Mouse (Mus musculus) yolk sac, embryonic 10.5 days (tissue): ENCODE measurements around the gene Mctp2.

Experiments
- DNase-seq: peaks from one replicate; pipeline ENCODE4 v3.0.0-alpha.2; 2017; ENCODE audit warnings: low spot score

Mctp2 gene

DNA sequence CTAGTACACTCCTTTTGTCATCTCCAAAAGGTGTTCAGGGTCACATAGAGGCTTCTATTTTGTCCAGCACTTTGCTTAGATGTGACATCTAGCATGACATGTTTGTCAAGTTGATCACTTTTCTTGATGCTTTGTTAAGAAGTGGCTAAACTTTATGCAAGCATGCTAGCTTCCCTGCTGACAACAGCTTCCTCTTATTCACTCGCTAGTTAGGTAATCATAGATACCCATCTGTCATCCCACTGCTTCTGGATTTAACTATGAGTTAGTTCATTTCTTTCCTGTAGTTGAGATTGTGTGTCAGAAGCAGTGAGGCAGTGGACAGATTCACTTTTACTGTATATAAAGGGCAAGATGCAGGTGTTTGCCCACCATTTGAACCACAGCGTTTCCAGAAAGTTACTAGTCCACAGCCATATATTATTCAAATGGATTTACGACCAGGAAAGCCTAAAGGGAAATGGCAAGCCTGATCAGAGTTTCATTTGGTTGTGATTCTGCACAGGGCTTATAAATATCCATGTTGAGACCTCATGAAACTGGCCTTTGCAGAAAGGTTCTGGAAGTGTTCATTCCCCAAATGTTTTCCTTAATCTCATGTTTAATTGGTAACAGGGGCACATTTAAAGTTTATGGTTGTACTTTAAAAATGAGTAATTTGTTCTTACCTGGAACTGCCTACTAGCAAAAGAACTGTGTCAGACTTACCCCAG lies 216.8 kb downstream of the Mctp2 start:
- no peak for DNase-seq

DNA sequence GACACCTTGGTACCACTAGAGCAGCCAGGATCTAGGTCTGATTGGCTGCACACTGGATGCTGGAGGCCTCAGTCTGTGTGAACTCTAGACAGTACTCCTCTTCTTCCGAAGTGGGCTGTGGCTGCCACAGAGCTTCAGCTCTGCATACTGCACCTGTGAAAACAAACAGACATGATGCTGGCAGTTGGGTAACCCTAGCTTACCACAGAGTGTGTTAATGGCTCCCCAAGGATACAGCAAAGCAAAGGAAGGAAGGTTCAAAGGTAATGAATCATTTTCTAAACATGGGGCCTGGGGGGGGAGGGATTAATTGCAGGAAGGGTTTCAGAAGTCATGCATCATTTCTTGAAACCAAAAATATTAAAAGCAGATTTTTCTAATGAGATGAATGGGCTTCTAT lies 225.7 kb downstream of the Mctp2 start:
- DNase-seq, result no peak

DNA sequence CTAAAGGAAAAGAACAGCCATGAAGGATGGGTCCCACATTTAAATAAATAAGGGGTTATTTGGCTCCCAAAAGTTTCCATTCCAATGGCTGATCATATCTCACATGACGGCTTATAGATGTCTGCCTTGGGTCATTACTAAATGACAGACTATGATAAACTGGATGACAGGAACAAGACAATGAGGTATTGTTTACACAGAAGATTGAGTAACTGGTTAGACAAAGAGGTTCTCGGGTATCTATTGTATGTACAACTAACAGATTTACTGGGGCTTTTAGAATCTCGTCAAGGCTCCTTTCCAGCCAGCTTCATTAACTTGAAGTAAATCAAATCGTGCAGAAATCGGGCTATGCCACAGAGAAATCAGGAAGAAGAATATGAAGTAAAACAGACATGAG lies 227.5 kb downstream of the Mctp2 start:
- no peak for DNase-seq

DNA sequence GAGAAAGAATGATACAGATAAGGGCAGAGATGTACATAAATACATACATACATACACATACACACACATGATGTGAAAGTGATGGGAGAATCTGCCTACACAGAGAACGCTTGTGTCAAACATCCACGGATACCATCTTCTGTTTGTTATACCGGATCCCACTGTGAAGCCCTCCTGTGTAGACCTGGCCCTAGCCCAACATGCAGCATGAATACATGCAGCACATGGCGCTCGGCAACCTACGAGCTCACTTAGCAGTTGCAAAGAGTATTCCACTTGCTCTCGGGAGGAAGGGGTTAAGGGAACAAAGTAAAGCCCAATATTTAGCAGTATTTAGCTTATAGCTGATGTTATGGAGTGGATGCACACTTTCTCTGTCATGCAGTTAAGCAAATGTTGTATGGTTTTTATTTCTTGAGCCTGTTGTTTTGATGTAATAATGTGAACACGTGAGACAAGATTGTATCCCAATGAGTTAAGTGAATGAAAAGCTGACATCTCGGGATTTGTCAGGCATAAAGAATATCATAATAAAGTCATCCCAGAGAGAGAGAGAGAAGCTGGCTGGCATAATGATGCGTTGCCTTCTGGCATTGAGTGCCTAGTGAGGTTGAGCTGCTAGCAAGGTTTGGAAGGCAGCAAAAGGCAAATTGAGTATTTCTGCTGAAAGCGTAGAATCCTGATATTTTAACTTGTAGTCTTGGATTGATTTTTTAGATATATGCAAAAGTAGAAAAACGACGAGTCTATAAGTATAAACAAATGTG lies 234.8 kb downstream of the Mctp2 start:
- DNase-seq, result no peak

DNA sequence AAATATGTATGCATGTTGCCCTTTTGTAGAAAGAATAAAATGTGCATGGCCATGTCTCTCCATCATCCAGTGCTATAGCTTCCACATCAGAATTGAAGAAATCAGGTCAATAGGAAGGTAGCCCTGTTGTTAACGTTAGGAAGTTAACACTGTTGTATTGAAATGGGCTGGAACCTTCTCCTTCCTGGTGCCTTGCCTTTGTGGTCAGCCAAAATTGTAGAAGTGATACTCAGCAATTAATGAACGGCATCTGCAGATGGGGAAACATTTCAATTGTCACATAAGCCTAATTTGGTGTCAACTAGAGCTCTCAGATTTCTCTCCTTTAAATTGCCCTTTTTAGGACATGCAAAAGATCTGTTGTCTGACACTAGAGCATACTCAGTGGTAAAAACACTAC lies 238.0 kb downstream of the Mctp2 start:
- DNase-seq, result no peak

DNA sequence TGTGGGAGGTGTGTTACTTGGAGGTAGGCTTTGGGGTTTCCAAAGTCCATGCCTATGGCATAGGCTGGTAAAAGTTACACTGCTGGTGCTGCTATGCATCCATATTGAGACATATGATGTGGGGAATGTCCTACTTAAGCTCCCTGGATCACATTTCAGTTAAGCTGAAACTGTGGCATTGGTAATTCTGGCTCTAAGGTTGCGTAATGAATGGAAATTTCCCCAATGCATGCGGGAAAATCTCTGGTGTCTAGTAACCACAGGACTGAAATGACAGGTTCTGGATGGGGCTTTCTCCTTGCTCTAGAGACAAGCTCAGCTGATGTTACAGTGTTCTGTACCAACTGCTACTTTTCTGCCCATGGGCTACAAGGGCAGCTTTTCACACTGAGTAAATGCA lies 240.1 kb downstream of the Mctp2 start:
- no peak for DNase-seq

DNA sequence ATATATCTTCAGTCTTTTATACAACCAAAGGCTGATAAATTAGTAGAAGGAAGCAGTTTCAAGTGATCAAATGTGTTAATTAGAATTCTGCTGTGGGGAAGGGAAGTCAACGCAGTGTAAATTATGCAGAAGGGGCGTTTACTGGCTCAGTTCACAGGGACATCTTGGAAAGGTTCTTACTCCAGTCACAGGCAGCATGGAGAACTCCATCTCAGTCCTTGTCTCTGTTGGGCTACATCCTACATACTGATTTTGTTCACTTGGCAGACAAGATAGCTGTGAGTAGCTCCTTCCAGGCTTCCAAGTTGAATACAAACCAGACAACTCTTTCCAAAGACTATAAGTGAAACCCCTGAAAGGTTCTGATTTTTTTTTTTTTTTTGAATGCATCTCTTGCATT lies 254.6 kb downstream of the Mctp2 start:
- DNase-seq, result no peak

DNA sequence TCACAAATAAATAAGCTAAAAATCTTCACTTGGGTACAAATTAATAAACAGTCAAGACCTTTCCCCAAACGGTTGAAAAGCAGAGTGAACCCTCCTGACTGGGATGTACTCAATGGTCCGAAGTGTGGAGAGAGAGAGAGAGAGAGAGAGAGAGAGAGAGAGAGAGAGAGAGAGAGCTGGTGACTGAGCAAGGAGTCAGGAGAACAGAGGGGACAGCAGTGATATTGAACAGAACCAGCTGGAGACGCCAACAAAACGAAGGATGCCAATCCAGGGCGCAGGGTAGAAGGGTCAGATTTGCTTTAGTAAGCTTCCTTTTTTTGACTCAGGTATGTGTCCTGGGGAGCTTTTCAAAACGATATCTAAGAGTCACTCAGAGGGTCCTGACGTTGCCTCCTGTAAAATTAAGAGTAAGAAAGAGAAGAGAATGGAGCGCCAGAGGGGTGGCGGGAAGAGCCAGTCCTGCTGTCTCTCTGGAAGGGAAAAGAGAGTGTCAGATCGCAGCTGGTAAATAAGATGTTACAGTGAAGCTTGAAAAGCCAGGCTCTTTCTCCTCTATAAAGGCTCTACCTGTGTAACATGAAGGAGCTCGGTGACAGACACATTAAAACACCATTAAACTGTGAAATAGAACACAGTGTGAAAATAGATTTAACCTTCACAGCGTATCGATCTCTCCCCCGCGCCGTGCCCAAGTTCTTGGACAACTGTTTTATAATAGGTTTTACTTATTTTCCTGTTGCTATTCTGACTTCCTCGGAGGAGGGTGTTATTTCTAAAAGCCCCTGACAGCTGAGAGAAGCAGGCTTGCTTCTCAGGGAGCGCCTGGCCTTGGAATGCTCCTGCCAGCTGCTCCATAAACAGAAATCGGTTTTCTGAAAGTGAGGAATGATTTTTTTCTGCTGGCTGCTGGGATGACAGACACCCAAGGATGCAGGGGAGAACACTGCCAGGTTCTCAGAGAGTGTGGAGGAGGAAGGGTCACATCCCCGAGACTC lies 258.5 kb downstream of the Mctp2 start:
- DNase-seq, result no peak
